In genomic region chr4:21307476-21308011, GRCm38 (mm10) we compare ENCODE assay signal across 26 mouse cellular contexts.
"Had no signal": no experiment of that assay in that cellular context is flagged by ENCODE, and none has a peak within 500 bp of the region (broad histone marks: within the 10 kb centered on the region; RNA-seq: fewer than 3 reads in every experiment).

No protein-coding gene starts in this region.

- H3K4me3 ChIP-seq: heart, embryonic 10.5 days; heart, embryonic 12.5 days; hindbrain, embryonic 10.5 days; hindbrain, embryonic 12.5 days; hindbrain, embryonic 15.5 days; intestine, embryonic 15.5 days; layer of hippocampus, adult 2 months; left cerebral cortex, adult 2 months; limb, embryonic 10.5 days; limb, embryonic 12.5 days; liver, embryonic 13.5 days; liver, embryonic 15.5 days had no signal

- H3K9ac ChIP-seq: heart, embryonic 12.5 days; hindbrain, embryonic 12.5 days; hindbrain, embryonic 15.5 days; intestine, embryonic 15.5 days; limb, embryonic 12.5 days; liver, embryonic 13.5 days; liver, embryonic 15.5 days had no signal

- ATAC-seq: inflammation-experienced regulatory T-cells, adult 6 months; intestine, embryonic 15.5 days; intestine, postnatal 0 days had no signal

- H3K27ac ChIP-seq: heart, embryonic 10.5 days; hindbrain, embryonic 10.5 days; hindbrain, embryonic 12.5 days; hindbrain, embryonic 15.5 days; intestine, embryonic 15.5 days; layer of hippocampus, adult 2 months; left cerebral cortex, adult 2 months; limb, embryonic 10.5 days; limb, embryonic 12.5 days; liver, embryonic 13.5 days; liver, embryonic 15.5 days had no signal

- H3K36me3 ChIP-seq: heart, embryonic 10.5 days; heart, embryonic 12.5 days; hindbrain, embryonic 10.5 days; hindbrain, embryonic 12.5 days; hindbrain, embryonic 15.5 days; intestine, embryonic 15.5 days; limb, embryonic 10.5 days; limb, embryonic 12.5 days; liver, embryonic 13.5 days; liver, embryonic 15.5 days had no signal

- H3K9me3 ChIP-seq: heart, embryonic 10.5 days; heart, embryonic 12.5 days; hindbrain, embryonic 10.5 days; hindbrain, embryonic 12.5 days; hindbrain, embryonic 15.5 days; intestine, embryonic 15.5 days; limb, embryonic 10.5 days; limb, embryonic 12.5 days; liver, embryonic 13.5 days; liver, embryonic 15.5 days had no signal

- H3K4me2 ChIP-seq: heart, embryonic 12.5 days; hindbrain, embryonic 12.5 days; hindbrain, embryonic 15.5 days; intestine, embryonic 15.5 days; limb, embryonic 12.5 days; liver, embryonic 11.5 days; liver, embryonic 13.5 days; liver, embryonic 15.5 days had no signal

- H3K4me1 ChIP-seq: heart, embryonic 10.5 days; heart, embryonic 12.5 days; hindbrain, embryonic 10.5 days; hindbrain, embryonic 12.5 days; hindbrain, embryonic 15.5 days; intestine, embryonic 15.5 days; limb, embryonic 10.5 days; limb, embryonic 12.5 days; liver, embryonic 13.5 days; liver, embryonic 15.5 days had no signal

- H3K27me3 ChIP-seq: heart, embryonic 12.5 days; hindbrain, embryonic 12.5 days; hindbrain, embryonic 15.5 days; intestine, embryonic 15.5 days; limb, embryonic 12.5 days; liver, embryonic 13.5 days; liver, embryonic 15.5 days had no signal

- DNase-seq: gastrocnemius, postnatal 14 days; gastrocnemius, postnatal 36 days; heart, adult 18-20 months; heart, postnatal 10 days; heart, postnatal 4 days; kidney, adult 18-20 months; kidney, adult 8-10 months; kidney, postnatal 10 days; kidney, postnatal 25 days; kidney, postnatal 4 days; liver; liver, embryonic 13.5 days had no signal
